Mouse (Mus musculus) CH12.LX (cell line): ENCODE results near the gene T2.

Experiments
- CHD2 ChIP-seq: IDR thresholded peaks from 2 replicates; pipeline ENCODE4 v1.6.1; 2011; ENCODE audit warnings: low read length, improper control_type of control experiment
- CTCF ChIP-seq, 2 experiments: IDR thresholded peaks in 1 of 2; conservative IDR thresholded peaks in 1 of 2; 2 replicates each; pipeline ENCODE4 v1.5.1; 2011 to 2012; ENCODE audit warnings: low read depth in 2 of 2, low read length in 2 of 2, improper control_type of control experiment in 1 of 2, inconsistent platforms in 1 of 2, mild to moderate bottlenecking in 1 of 2, moderate library complexity in 1 of 2
- EP300 ChIP-seq: IDR thresholded peaks from 2 replicates; pipeline ENCODE4 v1.6.1; 2011; ENCODE audit warnings: low read length, improper control_type of control experiment
- POLR2A ChIP-seq: IDR thresholded peaks from 2 replicates; pipeline ENCODE4 v1.6.1; 2011; ENCODE audit warnings: low read depth, mild to moderate bottlenecking, improper control_type of control experiment, low read length
- UBTF ChIP-seq: IDR thresholded peaks from 2 replicates; pipeline ENCODE4 v1.6.1; 2012; ENCODE audit warnings: low read depth, mild to moderate bottlenecking, inconsistent platforms, low read length, improper control_type of control experiment, moderate library complexity
- ZC3H11A ChIP-seq: IDR thresholded peaks from 2 replicates; pipeline ENCODE4 v1.6.1; 2012; ENCODE audit warnings: low read depth, mild to moderate bottlenecking, inconsistent platforms, low read length, improper control_type of control experiment
- ZNF384 ChIP-seq: IDR thresholded peaks from 2 replicates; pipeline ENCODE4 v1.6.1; 2012; ENCODE audit warnings: low read depth, low read length, improper control_type of control experiment, inconsistent platforms

DNA sequence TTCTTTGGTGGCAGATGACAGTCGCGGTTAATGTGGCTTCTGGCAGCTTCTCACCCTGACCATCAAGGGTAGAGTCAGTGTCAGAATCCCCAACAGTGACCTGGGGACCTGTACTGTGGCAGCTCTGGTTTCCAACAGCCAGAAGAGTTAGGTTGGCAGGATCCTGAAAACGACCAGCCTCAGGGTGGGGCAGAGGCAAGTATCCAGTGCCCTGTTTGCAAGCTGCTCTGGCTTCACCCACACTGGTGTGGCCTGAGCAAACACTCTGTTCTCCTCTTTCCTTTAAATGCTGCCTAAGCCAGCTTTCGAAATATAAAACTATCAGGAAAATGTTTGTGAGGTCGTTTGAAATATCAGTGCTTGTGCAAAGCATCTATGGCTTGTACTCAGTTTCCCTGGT is 25.2 kb upstream of the T2 start:
- TF ChIP-seq CTCF (conservative IDR thresholded peaks at IDR 0.05 in 1 of 2, IDR thresholded peaks at IDR 0.05 in 1 of 2; ENCODE audit: low read depth in 2 of 2, low read length in 2 of 2), result no peak
- no peak for TF ChIP-seq POLR2A
- no peak for TF ChIP-seq ZNF384
- TF ChIP-seq ZC3H11A, result no peak
- no peak for TF ChIP-seq CHD2
- TF ChIP-seq UBTF, result no peak
- no peak for TF ChIP-seq EP300
